Mouse (Mus musculus) CD4-positive naive resting alpha-beta T cell, adult 57 days (primary cell): ENCODE results near the gene Snx30. TPM values are rescaled to one million over a fixed set of nuclear protein-coding genes. Genes with fewer than 3 reads are reported as not detected.

Experiments used
- total RNA-seq: library from RNA; stranded (reverse); gene quantifications from one replicate; pipeline ENCODE4 v1.2.4, GENCODE M21; 2023

Snx30 gene
- total RNA-seq: 18.8 TPM

DNA sequence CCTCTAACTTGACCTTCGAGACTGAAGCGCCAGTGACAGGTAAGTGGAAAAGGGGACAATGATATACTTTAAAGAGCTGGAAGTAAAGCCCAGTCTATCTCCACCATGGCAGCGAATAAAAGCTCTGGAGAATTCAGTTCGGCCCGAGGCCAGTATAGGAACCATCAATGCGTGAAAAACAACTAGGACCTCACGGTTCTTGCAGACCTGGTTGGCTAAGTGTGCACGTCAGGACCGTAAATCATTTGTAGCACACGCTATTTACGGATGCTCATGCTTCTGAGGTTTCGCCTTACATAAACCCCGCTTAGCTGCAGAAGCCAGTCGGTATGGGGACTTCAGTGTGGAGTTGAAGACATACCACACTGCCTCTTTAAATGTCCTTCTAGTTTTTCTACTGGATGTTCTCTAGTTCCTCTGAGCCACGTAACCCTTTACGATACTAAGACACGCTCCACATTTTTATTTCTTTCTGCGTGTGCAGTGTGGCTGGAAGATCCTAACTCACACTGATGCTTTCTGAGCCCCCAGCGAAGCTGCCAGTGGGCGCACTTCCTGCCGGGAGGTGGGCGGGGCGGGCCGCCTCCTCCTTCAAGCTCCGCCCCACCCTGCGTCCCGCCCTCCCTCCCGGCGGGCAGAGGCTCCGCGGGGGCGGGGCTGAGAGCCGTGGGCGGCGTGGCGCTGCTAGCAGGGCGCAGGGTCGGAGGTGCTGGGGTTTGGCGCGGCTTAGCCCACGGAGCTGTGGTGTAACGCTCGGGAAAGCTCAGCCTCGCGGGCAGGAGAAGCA is at the start of gene Snx30:
TSS of gene Snx30 (plus strand) at position 660 of the 787 bp plus-strand sequence.

DNA sequence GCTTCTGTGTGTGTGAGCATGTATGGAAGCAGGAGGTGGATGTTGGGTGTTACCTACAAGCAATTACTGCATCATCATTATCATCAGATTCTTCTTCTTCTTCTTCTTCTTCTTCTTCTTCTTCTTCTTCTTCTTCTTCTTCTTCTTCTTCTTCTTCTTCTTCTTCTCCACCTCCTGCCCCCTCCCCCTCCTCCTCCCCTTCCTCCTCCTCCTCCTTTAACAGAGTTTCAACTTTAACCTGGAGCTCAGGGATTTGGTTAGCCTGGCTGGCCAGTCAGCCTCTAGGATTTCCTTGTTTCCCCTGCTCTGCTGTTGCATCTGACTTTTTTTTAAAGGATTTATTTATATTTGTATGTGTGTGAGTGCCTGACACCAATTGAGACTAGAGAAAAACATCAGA is 4.2 kb upstream of the Snx30 start, which contains the start of gene Inip:
TSS of gene Inip (minus strand) at position 101 of the 400 bp plus-strand sequence.

DNA sequence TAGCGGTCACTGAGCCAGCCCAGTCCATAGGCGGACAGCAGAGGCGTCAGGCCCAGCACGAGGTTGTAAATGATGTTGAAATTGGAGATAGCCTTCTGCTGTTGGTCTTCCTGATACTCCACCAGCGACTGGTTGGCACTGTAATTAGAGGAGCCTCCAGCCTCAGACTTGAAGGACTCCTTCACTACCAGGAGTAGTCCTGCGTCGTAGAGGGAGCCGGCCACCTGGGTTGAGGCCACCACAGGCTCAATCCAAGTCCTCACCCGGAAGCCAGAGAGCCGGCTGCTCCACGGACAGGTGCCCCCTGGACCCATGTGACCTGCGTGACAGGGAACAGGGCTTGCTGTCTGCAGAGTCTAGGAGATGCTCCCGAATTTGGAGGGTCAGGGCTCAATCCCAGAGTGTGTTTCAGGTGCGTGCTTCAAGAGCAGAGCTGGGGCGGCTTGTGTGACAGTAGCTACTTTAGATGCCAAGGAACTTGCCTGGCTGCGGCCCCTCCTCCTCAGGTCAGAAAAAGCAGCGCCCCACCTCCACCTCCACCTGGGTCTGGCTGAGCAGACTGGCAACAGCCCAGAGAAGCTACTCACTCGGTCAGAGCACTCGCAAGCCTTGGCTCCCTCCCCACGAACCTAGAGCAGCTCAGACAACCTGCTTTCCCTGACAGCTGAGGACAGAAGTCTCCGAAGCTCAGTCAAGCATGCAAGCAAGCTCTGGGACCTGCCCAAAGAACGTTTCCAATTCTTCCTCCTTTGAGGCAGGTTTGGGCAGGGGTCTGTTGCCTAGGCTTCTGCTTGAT is 109.2 kb downstream of the Snx30 start, which contains the start of gene Slc46a2:
TSS of gene Slc46a2 (minus strand) at position 449 of the 796 bp plus-strand sequence.

Other genes with a start within 250 kb of the Snx30 start
- gene Hsdl2, start 224.3 kb upstream of the Snx30 start, total RNA-seq: 18.9 TPM
- gene E130308A19Rik, start 179.6 kb upstream of the Snx30 start, total RNA-seq: 6.6 TPM
- 34.4 TPM for gene Inip, start 4.3 kb upstream of the Snx30 start, total RNA-seq
- not detected for gene Slc46a2, start 109.2 kb downstream of the Snx30 start, total RNA-seq
- gene Mup4, start 154.9 kb downstream of the Snx30 start, total RNA-seq: not detected
- gene Mup6, start 158.5 kb downstream of the Snx30 start, total RNA-seq: not detected